Mouse (Mus musculus) lung, adult 2 months (tissue): ENCODE data around the gene Gm21541. TPM values are rescaled to one million over a fixed set of nuclear protein-coding genes. Genes with fewer than 3 reads are reported as not detected.
"Not testable (repeated sequence)": the region's sequence is repeated elsewhere in the genome, so short reads cannot be mapped to it uniquely, and the experiment has no call there.

Source experiments
- DNase-seq: peaks from one replicate; pipeline ENCODE4 v3.0.0; 2022
- H3K4me1 ChIP-seq: fragments of 200-500 bp; 2 replicates; pipeline ENCODE4 v1.6.1; 2011; ENCODE audit warnings: low read length; ENCODE audit not compliant: control insufficient read depth, insufficient read depth
- H3K4me3 ChIP-seq: fragments of 200-500 bp; replicated peaks from 2 replicates; pipeline ENCODE3; 2011; ENCODE audit warnings: low read depth, mild to moderate bottlenecking, control low read depth, low read length; ENCODE audit errors: extremely low read depth
- WGBS: fragments of 180-500 bp; shearing (Covaris S2); methylation state at CpG from one replicate; pipeline ENCODE4 v1.1.7; 2018; 5-methylcytosine and 5-hydroxymethylcytosine counted together
- polyA plus RNA-seq: library from polyadenylated mRNA; depleted of rRNA; stranded (reverse); fragments of >200 nt; gene quantifications from 2 replicates; pipeline ENCODE4 v1.2.3, GENCODE M21; 2012; rRNA removed

The Gm21541 gene
- polyA plus RNA-seq: 2.7 and 15.2 TPM in 2 replicates

- DNase-seq, H3K4me1 ChIP-seq, H3K4me3 ChIP-seq: not testable (repeated sequence)
- WGBS: no CpG with 5 or more reads among the region's 5 CpGs
These were observed at the start of gene Gm21541 for GRCm38 (mm10) chr4:41903310-41903709. TSS of gene Gm21541 (plus strand) at chr4:41903610.

DNA sequence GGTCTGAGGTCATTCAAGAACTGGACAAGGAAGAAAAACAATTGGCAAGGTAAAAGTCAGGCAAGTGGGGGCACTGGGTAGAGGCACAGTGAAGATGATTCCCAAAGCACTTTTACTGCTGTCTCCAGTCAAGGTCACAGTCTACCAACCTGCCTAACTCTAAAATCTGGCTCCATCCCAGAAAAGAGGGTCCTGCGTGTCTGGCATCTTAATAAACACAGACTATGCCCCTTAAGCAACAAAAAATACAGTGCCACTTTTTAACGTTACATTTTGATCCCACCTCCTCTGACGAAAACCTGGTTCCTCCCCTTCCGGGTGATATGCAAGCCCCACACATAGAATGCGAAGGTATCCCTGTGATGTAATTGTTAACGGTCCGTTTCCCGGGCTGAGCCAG is 37.9 kb downstream of the Gm21541 start, which contains the start of gene Gm20878:
Gene Gm20878, plus strand, starts transcription at position 301 of the 400 bp plus-strand sequence.
- WGBS: no CpG with 5 or more reads among the region's 8 CpGs
- DNase-seq, H3K4me1 ChIP-seq, H3K4me3 ChIP-seq: not testable (repeated sequence)

Other genes with a start within 250 kb of the Gm21541 start
- gene Cntfr, start 206.5 kb upstream of the Gm21541 start, polyA plus RNA-seq: 10.5 and 14.0 TPM in 2 replicates
- 107 and 109 TPM in 2 replicates for gene Il11ra1, start 203.6 kb upstream of the Gm21541 start, polyA plus RNA-seq
- 42.8 and 44.3 TPM in 2 replicates for gene Rpp25l, start 190.1 kb upstream of the Gm21541 start, polyA plus RNA-seq
- 44.3 and 45.0 TPM in 2 replicates for gene Dctn3, start 180.4 kb upstream of the Gm21541 start, polyA plus RNA-seq
- gene Arid3c, start 172.5 kb upstream of the Gm21541 start, polyA plus RNA-seq: not detected in 2 replicates
- 95.1 and 103 TPM in 2 replicates for gene Galt, start 148.4 kb upstream of the Gm21541 start, polyA plus RNA-seq
- gene Sigmar1, start 147.5 kb upstream of the Gm21541 start, polyA plus RNA-seq: 70.9 and 83.3 TPM in 2 replicates
- 34.5 and 43.2 TPM in 2 replicates for gene Ccl27a, start 129.4 kb upstream of the Gm21541 start, polyA plus RNA-seq
- 5.4 and 6.0 TPM in 2 replicates for gene Gm20878, start 38.0 kb downstream of the Gm21541 start, polyA plus RNA-seq
- 0.35 and 0.51 TPM in 2 replicates for gene Fam205a4, start 62.4 kb downstream of the Gm21541 start, polyA plus RNA-seq
- 0.12 TPM in 1 of 2 replicates, not detected in the other for gene Gm21093, start 131.1 kb downstream of the Gm21541 start, polyA plus RNA-seq
- gene Gm3893, start 187.6 kb downstream of the Gm21541 start, polyA plus RNA-seq: not detected in 2 replicates
- not detected in 2 replicates for gene Gm13304, start 211.2 kb downstream of the Gm21541 start, polyA plus RNA-seq
- not detected in 2 replicates for gene Gm13306, start 249.8 kb downstream of the Gm21541 start, polyA plus RNA-seq